Mouse (Mus musculus): ENCODE measurements at regions not wholly inside any gene's neighbourhood (a gene's known extent, or its start where the extent isn't known, plus 50 kb on each side); places are given as distances from the start of the nearest gene placed in this dataset.
A peak's percentile ranks its signal among the peaks of the same experiment; 100 is the strongest.

DNA sequence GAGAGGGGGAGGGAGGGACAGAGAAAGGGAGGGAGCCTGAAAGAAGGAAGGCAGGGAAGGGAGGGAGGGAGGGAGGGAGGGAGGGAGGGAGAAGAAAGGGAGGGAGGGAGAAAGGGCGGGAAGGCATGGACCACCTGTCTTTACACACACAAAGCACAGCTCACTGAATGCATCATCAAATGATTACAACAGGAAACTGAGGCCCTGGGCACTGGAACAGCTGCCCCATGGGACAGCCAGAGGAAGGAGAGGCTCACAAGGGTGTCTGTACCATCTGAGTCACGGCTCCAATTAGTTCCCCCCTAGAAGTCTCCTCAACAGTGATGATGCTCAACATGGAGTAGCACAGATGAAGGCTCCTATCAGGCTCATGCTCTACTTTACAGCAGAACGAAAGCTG is 60.8 kb downstream of the Gm11733 start:
- TF ChIP-seq POLR2A (IDR thresholded peaks at IDR 0.05; ENCODE audit: insufficient read depth, low read length): no peak
- no peak for TF ChIP-seq CTCF (IDR thresholded peaks at IDR 0.05; ENCODE audit: low read depth, low read length)
- TF ChIP-seq EP300 (IDR thresholded peaks at IDR 0.05; ENCODE audit: insufficient read depth, low read depth, low read length): 0 out of 2 replicates have a peak, but pooled peaks have one; percentile 8
